Comparison of ENCODE assay signal across 8 mouse cellular contexts in the genomic region with DNA sequence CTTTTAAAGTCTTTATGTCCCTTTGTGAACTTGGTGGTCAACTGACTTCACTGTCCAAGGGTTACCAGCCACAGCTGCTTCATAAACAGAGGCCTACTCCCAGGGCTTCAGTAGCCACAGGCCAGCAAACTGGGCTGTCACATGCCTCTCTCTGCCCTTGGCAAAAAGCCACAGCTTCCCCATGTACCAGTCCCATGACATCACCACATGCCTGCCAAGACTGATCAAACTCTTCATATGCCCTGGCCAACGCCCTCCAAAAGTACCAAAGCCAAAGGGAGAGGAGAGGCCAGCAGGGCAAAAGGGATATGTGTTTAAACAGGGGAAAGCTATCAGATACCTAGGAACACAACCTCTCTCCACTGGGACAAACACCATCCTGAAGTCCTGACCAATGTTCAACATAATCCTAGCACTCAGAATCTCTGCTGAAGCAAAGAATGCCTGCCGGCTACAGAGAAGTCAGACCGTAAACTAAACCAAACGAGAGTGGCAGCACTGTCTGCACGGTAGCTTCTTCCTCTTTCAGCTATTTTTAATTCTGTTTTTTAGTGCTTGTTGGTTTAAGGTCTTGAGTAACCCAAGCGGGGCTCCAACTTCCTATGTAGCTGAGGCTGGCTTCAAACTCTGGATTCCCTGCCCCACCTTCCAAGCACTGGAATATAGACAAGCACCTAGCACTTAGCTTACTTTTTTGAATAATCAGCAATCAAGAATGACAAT. TPM values are rescaled to one million over a fixed set of nuclear protein-coding genes. Genes with fewer than 3 reads are reported as not detected.
DNase-seq lines count a peak whose midpoint lies in the region; ATAC-seq and TF ChIP-seq lines count a peak whose summit lies in the region.
"Had no signal": no experiment of that assay in that cellular context is flagged by ENCODE, and none has a peak within 500 bp of the region (broad histone marks: within the 10 kb centered on the region; RNA-seq: fewer than 3 reads in every experiment).

No protein-coding gene starts in this region.

- peak overlapping the region; percentile 17; the same call in 1 of the 2 replicates for H3K4me2 ChIP-seq in heart, embryonic 11.5 days

- no peak overlapping the region for H3K4me3 ChIP-seq in brown adipose tissue, adult 24 weeks (ENCODE audit: insufficient read depth, low read depth, low read length)
- H3K4me3 ChIP-seq in heart, embryonic 11.5 days (ENCODE audit: low read depth, low read length), result no peak overlapping the region
- H3K4me3 ChIP-seq in left cerebral cortex, adult 2 months, result no peak overlapping the region
- H3K4me3 ChIP-seq: erythroblast, embryonic 14.5 days had no signal

- no peak overlapping the region for H3K9ac ChIP-seq in heart, embryonic 11.5 days (ENCODE audit: low read depth, low read length)

- intact Hi-C loops in left cerebral cortex, adult 2 months (cut with DNase I), result no loop called here

- H3K27me3 ChIP-seq in heart, embryonic 11.5 days (ENCODE audit: control insufficient read depth, insufficient read depth, low read length), result no peaks in the 10 kb centered on the region

- 69% methylated on average over 6 of the region's 6 CpGs for WGBS in heart, embryonic 11.5 days (ENCODE audit: insufficient replicate concordance)

- H3K27ac ChIP-seq in brown adipose tissue, adult 24 weeks (replicated peaks; ENCODE audit: low read depth, low read length), result peak overlapping the region; percentile 81
- H3K27ac ChIP-seq in heart, embryonic 11.5 days (ENCODE audit: low read depth, low read length), result no peak overlapping the region
- peak overlapping the region; percentile 56 for H3K27ac ChIP-seq in left cerebral cortex, adult 2 months

- no peak for ATAC-seq in heart, embryonic 11.5 days (replicated peaks; ENCODE audit: insufficient number of reproducible peaks, low FRiP score, low TSS enrichment)
- peak; percentile 66 for ATAC-seq in megakaryocyte progenitor cell, adult 5-6 weeks (replicated peaks; ENCODE audit: poor library complexity)

- TF ChIP-seq CTCF in left cerebral cortex, adult 2 months (IDR thresholded peaks at IDR 0.05), result no peak

- peaks cover 35% of the 10 kb centered on the region for H3K4me1 ChIP-seq in brown adipose tissue, adult 24 weeks (ENCODE audit: control insufficient read depth, insufficient read depth, insufficient read length, low read length)
- peaks cover 43% of the 10 kb centered on the region for H3K4me1 ChIP-seq in heart, embryonic 11.5 days (ENCODE audit: control insufficient read depth, insufficient read depth, low read length)

- H3K9me3 ChIP-seq in heart, embryonic 11.5 days (replicated peaks; ENCODE audit: control insufficient read depth, low read length), result no peaks in the 10 kb centered on the region

- H3K36me3 ChIP-seq in heart, embryonic 11.5 days (ENCODE audit: control insufficient read depth, insufficient read depth, low read length), result 0 out of 2 replicates have a peak, but pooled peaks cover 2% of the 10 kb centered on the region

- peak; percentile 25 to 40 for DNase-seq in urinary bladder, adult 18-20 months (ENCODE audit: low spot score in 2 of 2)
- DNase-seq in urinary bladder, postnatal 4 days (ENCODE audit: low spot score in 2 of 2), result no peak
- peak in 1 of 2 experiments; percentile 38 for DNase-seq in left cerebral cortex, adult 2 months (ENCODE audit: extremely low spot score in 1 of 2, low spot score in 2 of 2)
- DNase-seq in embryo, embryonic 9.5 days (ENCODE audit: extremely low spot score), result no peak

RNA-seq across cellular contexts. Expression of a gene that starts 21.1 kb away (rescaled TPM):
- polyA plus RNA-seq in brown adipose tissue, adult 24 weeks (2012; ENCODE audit: insufficient read depth, insufficient read length, missing spikeins), result not detected in 2 replicates
- 0.04 TPM in 1 of 2 replicates, not detected in the other for polyA plus RNA-seq in heart, embryonic 11.5 days (2014; fragmentation: Nextera tagmentation; extraction: Ambion mirVana)
- total RNA-seq in left cerebral cortex, adult 2 months (2021), result 10 to 100 TPM; 21.6 to 27.1 TPM
- 6.2 and 7.0 TPM in 2 replicates for total RNA-seq in megakaryocyte progenitor cell, adult 5-6 weeks (2015)
- 8.5 and 9.5 TPM in 2 replicates for total RNA-seq in megakaryocyte progenitor cell, adult 5-6 weeks (2017)
- polyA plus RNA-seq: erythroblast, embryonic 14.5 days had no signal

RNA-seq across cellular contexts. Expression of a gene that starts 21.7 kb away (rescaled TPM):
- 7.5 and 8.7 TPM in 2 replicates for polyA plus RNA-seq in brown adipose tissue, adult 24 weeks (2012; ENCODE audit: insufficient read depth, insufficient read length, missing spikeins)
- polyA plus RNA-seq in heart, embryonic 11.5 days (2014; fragmentation: Nextera tagmentation; extraction: Ambion mirVana), result 13.6 and 13.8 TPM in 2 replicates
- 10 to 100 TPM; 23.6 to 27.8 TPM for total RNA-seq in left cerebral cortex, adult 2 months (2021)
- total RNA-seq in megakaryocyte progenitor cell, adult 5-6 weeks (2015), result 18.2 and 30.1 TPM in 2 replicates
- 35.4 and 90.9 TPM in 2 replicates for total RNA-seq in megakaryocyte progenitor cell, adult 5-6 weeks (2017)

Comparison
In these comparisons a context has a peak if more than half of its experiments do, and no peak if none do; other contexts are left out.
1. DNase-seq: peak in urinary bladder, adult 18-20 months (2 of 2); none in urinary bladder, postnatal 4 days (0 of 2) and embryo, embryonic 9.5 days (single experiment).